Mouse (Mus musculus) cerebellum, adult 11 months (tissue): ENCODE data around the gene Hist1h4b.
"Not testable (repeated sequence)": the region's sequence is repeated elsewhere in the genome, so short reads cannot be mapped to it uniquely, and the experiment has no call there.

Source experiments
- DNase-seq: peaks from one replicate; pipeline ENCODE4 v3.0.0; 2022

The Hist1h4b gene

DNA sequence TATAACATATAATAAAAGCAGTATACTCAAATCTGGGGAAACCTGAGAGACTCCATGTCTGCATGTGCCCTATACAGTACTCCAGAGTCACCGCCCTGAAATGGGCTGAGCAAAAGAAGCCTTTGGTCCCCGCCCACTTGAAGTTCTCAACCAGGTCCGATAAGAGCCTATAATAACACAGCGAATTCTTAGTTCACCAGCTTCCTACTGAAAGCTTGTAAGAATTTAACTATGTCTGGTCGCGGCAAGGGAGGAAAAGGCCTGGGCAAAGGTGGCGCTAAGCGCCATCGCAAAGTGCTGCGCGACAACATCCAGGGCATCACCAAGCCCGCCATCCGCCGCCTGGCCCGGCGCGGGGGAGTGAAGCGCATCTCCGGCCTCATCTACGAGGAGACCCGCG lies at the start of gene Hist1h4b:
Hist1h4b (plus strand) TSS at position 224 of the 400 bp plus-strand sequence.
- DNase-seq, result peak; percentile 79

DNA sequence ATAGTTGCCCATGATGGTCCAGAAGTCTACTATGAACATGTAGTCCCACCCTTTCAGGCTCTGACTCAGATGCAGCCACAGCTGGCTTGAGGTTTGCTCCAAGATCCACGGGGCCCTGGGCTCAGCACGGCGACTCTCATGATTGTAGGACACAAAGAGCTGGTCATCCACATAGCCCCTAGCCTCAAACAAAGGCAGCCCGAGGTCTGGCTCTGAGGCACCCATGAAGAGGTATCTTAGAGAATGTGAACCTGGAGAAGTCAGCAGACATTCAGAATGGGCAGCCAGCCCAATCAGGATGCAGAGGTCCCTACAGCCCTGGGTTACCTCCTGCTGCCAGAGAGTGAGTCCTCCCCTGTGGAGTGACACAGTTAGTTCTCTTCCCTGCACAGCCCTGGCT lies 48.8 kb upstream of the Hist1h4b start:
- DNase-seq, result no peak

- no peak for DNase-seq
Observed at GRCm38 (mm10) chr13:23708654-23709053, 48.2 kb upstream of the Hist1h4b start.

DNA sequence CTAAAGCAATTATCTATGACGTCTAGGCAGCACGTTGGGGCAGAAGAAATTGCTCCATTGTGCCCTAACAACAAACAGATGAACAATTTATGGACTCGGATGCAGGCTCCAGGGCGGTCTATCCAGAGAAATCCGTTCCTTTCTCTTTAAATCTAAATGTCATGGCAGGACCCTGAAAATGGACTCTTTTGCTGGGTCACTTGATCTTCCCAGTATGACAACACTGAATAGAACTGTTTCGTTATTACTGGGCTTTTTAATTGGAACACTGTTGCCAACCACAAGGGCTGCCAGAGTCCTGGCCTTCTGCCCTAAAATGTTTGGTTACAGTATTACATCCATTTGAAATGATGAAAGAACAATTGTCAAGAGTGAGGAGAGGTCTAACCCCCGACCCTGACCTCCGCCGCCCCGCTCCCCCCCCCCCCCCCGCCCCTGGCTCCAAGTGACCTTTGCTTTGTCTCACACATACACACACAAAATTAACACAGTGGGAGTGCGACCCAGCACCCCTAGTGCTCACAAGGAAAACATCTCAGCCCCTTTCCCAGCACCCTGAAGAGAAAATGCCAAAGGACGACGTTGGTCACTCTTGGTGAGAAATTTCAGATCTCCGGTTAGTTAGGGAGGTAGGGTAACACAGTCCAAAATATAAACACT lies 47.0 kb upstream of the Hist1h4b start:
- DNase-seq, result no peak

DNA sequence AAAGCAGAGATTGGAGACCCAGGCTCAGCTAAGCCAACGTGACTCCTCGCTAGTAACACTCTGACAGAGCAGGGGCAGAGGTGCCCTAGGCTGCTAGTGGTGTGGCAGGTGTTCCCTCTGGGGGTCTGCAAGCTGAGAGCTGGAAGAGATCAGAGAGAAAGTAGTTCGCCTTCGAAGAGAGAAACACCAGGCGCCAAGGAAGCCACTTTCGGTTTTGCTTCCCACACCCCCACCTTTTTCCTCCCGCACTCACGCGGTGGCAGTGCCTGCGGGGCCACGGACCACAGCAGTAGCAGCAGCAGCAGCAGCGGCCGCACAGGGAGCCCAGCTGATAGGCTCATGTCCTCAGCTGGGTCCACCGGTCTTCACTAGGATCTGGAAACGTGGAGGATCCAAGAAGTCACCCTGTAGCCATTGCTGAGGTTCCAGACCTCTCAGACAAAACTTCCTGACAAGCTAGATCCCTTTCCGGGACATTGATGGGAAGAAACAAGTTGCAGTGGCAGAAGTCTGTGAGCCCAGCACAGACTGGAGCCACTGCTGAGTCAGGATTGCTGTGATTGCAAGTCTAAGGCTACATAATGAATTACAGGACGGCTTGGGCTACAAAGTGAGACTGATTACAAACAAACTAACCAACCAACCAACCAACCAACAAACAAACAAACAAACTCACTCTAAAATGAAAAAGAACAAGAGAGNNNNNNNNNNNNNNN lies 46.3 kb upstream of the Hist1h4b start, which contains the start of gene Hfe:
Hfe (minus strand) TSS at position 481 of the 716 bp plus-strand sequence.
- no peak for DNase-seq

DNA sequence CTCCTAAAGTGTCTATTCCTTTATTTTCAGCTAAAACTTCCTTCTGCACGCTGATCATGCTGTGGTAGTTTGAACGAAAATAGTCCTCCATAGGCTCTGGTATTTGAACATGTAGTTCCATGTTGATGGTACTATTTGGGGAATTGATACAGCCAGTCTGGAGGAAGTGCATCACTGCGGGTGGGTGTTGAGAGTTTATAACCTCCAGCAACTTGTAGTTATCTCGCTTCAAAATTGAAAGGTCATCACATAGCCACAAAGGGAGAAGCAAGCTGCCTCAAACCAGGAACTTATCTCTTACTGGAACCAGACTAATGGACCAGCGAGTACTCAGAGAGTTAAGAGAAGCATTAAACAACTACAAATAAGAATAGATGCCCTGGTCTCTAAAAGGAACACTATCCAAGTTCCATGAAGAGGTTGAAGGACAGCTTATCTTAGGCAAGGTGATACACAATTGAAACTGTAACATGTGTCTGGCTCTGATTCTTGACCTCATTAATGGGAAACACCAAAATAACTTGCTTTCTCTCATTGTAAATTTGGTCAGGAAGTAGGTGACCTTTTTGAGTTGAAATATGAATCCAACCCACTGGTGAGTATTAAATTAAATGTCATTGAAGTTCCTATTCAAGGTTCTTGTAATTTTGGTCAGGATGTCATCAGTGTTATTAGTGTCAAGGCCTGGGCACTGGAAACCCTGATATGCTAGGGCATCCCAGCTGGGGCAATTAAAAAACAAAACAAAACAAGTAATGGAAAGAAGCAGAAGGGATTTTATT lies 40.4 kb upstream of the Hist1h4b start:
- DNase-seq, result no peak

GRCm38 (mm10) chr13:23717176-23717575 lies 39.6 kb upstream of the Hist1h4b start:
- no peak for DNase-seq

DNA sequence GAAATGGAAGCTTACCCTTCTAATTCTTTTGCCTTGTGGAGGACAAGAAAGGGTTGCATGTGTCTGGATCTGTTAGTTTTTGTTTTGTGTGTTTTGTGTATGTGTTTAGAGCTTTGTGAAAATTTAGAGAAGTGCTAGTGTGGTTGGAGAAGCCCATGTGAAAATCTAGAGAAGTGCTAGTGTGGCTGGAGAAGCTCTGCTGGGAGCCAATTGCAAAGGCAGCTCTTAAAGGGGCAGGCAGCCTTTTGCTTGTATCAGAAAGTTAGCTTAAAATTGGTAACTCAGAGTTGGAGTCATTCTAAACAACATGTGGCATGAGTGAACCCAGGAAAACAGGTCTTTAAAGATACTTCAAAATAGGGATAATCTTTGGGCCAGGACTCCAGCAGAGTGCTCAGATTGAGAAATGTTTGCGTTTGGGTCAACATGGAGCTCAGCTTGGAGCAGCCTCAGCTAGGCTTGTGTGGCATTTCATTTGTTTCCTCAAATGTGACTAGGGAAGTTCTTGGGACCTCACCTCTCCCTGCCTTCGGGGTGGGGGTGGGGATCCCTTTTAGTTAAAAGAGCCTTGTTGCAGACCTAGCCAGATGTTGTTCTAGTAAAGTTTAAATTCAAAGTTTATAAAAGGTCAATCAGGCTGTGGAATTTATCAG lies 39.1 kb upstream of the Hist1h4b start:
- DNase-seq, result not testable (repeated sequence)

DNA sequence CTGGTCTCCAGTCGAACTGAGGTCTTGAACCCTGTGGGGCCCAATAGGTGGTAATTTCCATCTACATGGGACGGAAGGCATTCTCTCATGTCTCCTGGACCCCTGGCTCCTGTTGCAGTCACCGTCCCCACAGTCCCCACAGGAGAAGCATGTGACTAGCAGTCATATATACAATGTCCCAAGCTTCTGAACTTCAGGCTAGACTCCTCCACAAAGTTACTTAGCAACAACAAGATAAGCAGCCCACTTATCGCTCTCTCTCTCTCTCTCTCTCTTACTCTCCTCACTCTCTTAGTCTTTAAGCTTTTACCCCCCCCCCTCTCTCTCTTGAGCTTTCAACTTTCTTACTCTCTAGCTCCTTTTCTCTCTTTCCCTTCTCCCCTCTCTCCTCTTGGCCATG lies 32.6 kb upstream of the Hist1h4b start:
- DNase-seq, result no peak

GRCm38 (mm10) chr13:23725213-23725612 lies 31.6 kb upstream of the Hist1h4b start:
- DNase-seq, result no peak

DNA sequence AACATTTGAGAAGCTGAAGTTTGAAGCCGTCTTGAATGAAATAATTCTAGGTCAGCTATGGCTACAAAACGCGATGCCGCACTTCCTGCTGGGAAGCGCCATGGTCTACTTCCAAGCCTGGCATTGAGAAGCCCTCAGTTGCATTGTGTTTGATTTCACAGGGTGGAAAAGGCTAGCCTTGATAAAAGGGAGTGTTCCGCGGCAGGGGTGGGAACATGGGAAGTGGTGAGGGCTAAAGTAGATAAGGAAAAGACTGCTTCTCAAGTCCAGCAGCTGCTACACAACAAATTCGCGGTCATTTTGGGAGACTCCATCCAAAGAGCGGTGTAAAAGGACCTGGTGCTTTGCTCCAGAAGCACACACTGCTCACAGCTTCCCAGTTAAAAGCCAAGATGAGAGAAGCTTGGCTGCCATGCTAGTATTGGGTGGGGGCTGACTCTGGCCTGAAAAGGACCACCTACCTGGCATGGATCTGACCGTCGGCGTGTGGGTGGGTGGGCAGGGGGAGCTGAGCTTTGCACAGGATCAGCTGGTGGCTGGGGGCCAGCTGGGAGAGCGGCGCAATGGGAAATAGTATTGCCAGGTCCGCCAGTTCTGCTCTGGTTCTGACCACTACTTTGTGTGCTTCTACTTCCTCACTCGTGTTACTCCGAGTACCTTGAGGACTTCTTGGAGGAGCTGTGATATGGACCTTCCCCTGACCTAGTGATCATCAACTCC lies 28.2 kb upstream of the Hist1h4b start:
- DNase-seq, result no peak

DNA sequence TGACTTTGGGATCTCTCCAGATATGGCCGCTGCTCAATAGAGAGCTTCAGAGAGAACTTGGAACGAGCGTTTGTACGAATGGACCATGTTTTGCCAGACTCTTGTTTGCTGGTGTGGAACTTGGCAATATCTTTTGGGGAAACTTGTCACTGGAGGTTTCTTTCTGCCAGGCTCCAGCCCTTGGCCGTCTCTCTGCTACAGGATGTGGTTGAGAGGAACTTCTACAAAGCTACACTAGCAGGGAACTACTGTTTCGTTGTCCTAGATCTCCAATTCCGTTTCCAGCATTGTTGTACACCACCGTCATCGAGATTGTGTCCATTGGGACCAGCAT lies 27.7 kb upstream of the Hist1h4b start:
- DNase-seq, result no peak

DNA sequence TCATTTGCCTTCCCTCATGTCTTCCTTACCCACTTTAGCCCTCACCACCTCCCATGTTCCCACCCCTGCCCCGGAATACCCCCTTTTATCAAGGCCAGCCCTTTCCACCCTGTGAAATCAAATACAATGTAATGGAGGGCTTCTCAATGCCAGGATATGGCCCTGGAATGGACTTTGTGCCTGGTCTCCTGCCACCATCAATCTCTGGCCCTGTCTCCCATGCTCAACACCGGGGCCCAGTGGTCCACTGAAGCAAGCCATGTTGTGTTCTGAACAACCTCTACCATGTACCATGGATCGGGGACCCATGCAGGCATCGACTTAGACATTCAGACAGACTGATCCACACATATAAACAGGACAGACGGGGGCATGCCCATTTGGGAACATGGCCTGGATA lies 27.1 kb upstream of the Hist1h4b start:
- no peak for DNase-seq

DNA sequence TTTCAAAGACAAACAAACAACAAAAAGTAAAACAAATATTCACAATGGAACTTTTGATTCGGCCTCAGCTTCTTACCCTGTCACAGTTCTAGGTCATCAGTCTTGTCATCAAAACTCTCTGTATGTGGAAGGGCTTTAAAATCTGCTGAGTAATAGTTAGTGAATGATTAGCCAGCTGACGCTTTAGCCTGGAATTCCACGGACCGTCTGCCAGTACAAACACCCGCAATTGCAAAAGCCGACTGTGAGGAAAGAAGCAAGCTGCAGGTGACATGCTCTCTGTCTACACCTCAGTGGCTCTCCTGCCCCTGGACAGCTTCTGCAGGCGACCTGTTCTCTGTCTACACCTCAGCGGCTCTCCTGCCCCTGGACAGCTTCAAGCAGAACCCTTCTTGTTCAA lies 26.3 kb upstream of the Hist1h4b start:
- no peak for DNase-seq

DNA sequence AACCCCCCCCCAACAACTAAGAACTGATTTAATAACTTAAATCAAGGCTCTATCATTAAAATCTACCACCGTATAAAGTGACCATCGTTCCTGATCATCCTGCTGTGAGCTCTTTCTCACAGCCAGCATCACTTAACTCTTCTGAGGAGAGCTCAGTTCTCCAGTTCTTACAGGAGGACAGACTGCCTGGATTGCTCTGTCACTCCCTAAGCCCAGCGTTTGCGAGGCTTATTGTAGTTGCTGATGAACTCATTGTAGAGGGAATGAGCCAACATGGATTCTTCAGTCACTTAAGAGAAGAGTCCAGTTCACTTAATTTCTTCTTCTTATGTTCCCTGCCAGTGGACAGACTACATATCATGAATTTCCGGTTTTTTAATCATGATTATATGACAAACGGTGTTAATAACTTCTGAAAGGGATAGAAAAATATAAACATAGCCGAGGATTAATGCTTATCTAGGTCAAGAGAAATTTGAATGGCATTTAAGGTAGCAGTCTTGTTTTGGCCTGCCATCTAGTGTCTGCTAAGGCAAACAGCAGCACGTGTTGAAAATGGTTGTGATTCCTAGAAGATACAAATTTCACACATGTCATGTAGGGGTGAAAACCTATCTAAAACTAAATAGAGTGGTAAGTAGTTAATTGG lies 24.5 kb upstream of the Hist1h4b start:
- no peak for DNase-seq

GRCm38 (mm10) chr13:23737091-23737490 lies 19.7 kb upstream of the Hist1h4b start:
- no peak for DNase-seq

DNA sequence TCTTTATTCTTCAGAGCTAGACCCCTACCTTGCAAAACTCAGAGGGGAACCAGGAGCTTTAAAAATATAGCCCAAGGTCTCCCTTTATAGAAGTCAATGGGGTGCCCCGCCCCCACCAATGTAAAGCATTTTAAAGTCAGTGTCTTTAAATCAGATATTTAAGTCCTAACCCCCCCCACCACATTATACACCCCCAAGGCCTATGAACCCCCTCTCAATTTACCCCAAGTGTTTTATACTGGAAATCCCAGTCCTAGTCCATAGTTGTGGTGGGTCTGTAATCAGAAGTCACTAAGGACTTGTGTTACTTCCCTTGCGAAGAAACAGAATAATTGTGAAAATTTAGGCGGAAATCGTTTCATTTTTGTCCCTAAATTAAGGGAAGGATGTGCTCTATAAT lies 18.8 kb upstream of the Hist1h4b start:
- DNase-seq, result peak; percentile 16

GRCm38 (mm10) chr13:23738677-23739068 lies 18.1 kb upstream of the Hist1h4b start, which contains the start of gene Hist1h1c:
Gene Hist1h1c (plus strand): TSS chr13:23738808.
- DNase-seq, result peak; percentile 74

DNA sequence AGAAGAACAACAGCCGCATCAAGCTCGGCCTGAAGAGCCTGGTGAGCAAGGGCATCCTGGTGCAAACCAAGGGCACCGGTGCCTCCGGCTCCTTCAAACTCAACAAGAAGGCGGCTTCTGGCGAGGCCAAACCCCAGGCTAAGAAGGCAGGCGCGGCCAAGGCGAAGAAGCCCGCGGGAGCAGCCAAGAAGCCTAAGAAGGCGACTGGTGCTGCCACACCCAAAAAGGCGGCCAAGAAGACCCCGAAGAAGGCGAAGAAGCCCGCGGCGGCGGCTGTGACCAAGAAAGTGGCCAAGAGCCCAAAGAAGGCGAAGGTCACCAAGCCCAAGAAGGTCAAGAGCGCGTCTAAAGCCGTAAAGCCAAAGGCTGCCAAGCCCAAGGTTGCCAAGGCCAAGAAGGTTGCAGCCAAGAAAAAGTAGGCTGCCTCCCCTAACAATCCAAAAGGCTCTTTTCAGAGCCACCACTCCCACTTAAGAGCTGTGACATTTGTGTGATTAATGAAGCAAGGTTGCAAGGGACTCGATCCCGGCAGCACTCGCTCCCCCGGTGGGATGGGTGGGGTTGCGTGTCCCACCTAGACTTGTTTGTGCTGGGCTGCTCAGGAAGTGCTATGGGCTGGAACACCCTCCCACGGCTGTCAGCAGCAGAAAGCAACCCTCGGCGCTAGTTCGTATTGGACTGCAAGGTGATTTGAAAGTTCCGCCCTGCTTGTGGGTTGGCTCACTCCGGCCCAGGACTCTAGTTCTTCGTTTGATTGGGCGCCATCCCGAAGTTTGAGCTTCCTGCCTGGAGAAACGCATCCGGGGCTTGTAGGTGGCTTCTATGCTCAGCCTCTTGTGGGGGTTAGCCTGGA lies 17.5 kb upstream of the Hist1h4b start:
- peak; percentile 84 for DNase-seq

- no peak for DNase-seq
Observed at GRCm38 (mm10) chr13:23739922-23740252, 16.9 kb upstream of the Hist1h4b start.

GRCm38 (mm10) chr13:23740256-23740840 lies 16.5 kb upstream of the Hist1h4b start:
- no peak for DNase-seq
